Mouse (Mus musculus): ENCODE data around the gene Ptpro. TPM values are rescaled to one million over a fixed set of nuclear protein-coding genes. Genes with fewer than 3 reads are reported as not detected.

Ptpro gene
- total RNA-seq, 2 experiments from 2014 or later = 1.6 to 2.4 TPM

- no peak for DNase-seq
Measured at GRCm38 (mm10) chr6:137294973-137295820, 43.1 kb downstream of the Ptpro start.

GRCm38 (mm10) chr6:137302561-137302960 lies 50.4 kb downstream of the Ptpro start:
- no peak for DNase-seq

- DNase-seq = no peak
Measured at GRCm38 (mm10) chr6:137303824-137304223, 51.7 kb downstream of the Ptpro start.

GRCm38 (mm10) chr6:137315265-137315664 lies 63.1 kb downstream of the Ptpro start:
- no peak for DNase-seq

GRCm38 (mm10) chr6:137316358-137316757 lies 64.2 kb downstream of the Ptpro start:
- DNase-seq = no peak

GRCm38 (mm10) chr6:137317509-137317908 lies 65.4 kb downstream of the Ptpro start:
- DNase-seq = no peak

GRCm38 (mm10) chr6:137318242-137318861 lies 66.2 kb downstream of the Ptpro start:
- DNase-seq = no peak

- no peak for DNase-seq
Measured at GRCm38 (mm10) chr6:137319658-137320057, 67.5 kb downstream of the Ptpro start.

- peak; percentile 89 for DNase-seq
Measured at GRCm38 (mm10) chr6:137327718-137328117, 75.6 kb downstream of the Ptpro start.

- no peak for DNase-seq
Measured at GRCm38 (mm10) chr6:137328228-137328627, 76.1 kb downstream of the Ptpro start.

GRCm38 (mm10) chr6:137330782-137331181 lies 78.7 kb downstream of the Ptpro start:
- DNase-seq = no peak

GRCm38 (mm10) chr6:137331826-137332225 lies 79.7 kb downstream of the Ptpro start:
- no peak for DNase-seq

- no peak for DNase-seq
Measured at GRCm38 (mm10) chr6:137339071-137339470, 87.0 kb downstream of the Ptpro start.

GRCm38 (mm10) chr6:137343688-137344441 lies 91.7 kb downstream of the Ptpro start:
- DNase-seq = no peak

- no peak for DNase-seq
Measured at GRCm38 (mm10) chr6:137360166-137360565, 108.0 kb downstream of the Ptpro start.

GRCm38 (mm10) chr6:137362216-137362615 lies 110.1 kb downstream of the Ptpro start:
- DNase-seq = no peak

GRCm38 (mm10) chr6:137364681-137365080 lies 112.6 kb downstream of the Ptpro start:
- no peak for DNase-seq

- no peak for DNase-seq
Measured at GRCm38 (mm10) chr6:137365637-137366036, 113.5 kb downstream of the Ptpro start.

GRCm38 (mm10) chr6:137370745-137371144 lies 118.6 kb downstream of the Ptpro start:
- no peak for DNase-seq

- DNase-seq = no peak
Measured at GRCm38 (mm10) chr6:137371455-137371854, 119.3 kb downstream of the Ptpro start.

- no peak for DNase-seq
Measured at GRCm38 (mm10) chr6:137373920-137374319, 121.8 kb downstream of the Ptpro start.

GRCm38 (mm10) chr6:137382546-137382945 lies 130.4 kb downstream of the Ptpro start:
- no peak for DNase-seq

GRCm38 (mm10) chr6:137386344-137386743 lies 134.2 kb downstream of the Ptpro start:
- no peak for DNase-seq

All from adrenal gland, postnatal 10 days (tissue).